Mouse (Mus musculus) megakaryocyte, embryonic 14.5 days (primary cell): ENCODE measurements around the gene Tlr2.

Experiments used
- FLI1 ChIP-seq: IDR thresholded peaks from 2 replicates; pipeline ENCODE4 v1.6.1; 2012; ENCODE audit warnings: low read length, inconsistent platforms, mixed read lengths
- GATA1 ChIP-seq: IDR thresholded peaks from 3 replicates; pipeline ENCODE4 v1.6.1; 2012; ENCODE audit warnings: mixed read lengths, low read length, inconsistent platforms, borderline replicate concordance

- TF ChIP-seq GATA1 (no peak), FLI1 (no peak)
These were observed 13.9 kb downstream of the Tlr2 start for GRCm38 (mm10) chr3:83827684-83828083.
